Mouse (Mus musculus): Measurements from ENCODE around the gene Grip1. TPM values are rescaled to one million over a fixed set of nuclear protein-coding genes. Genes with fewer than 3 reads are reported as not detected.

Grip1 gene
- polyA plus RNA-seq, 1 experiment from 2014 or later, result 16.2 TPM

- Histone ChIP-seq H3K9me3 (ENCODE audit: control insufficient read depth, low read length) (no peaks in the 10 kb centered on the region), H3K27me3 (ENCODE audit: control insufficient read depth, insufficient read depth, low read length) (no peaks in the 10 kb centered on the region), H3K4me1 (ENCODE audit: control insufficient read depth, insufficient read depth, low read length) (no peaks in the 10 kb centered on the region), H3K4me3 (ENCODE audit: low read depth, low read length) (no peak overlapping the region), H3K36me3 (ENCODE audit: control insufficient read depth, insufficient read depth, low read length) (no peaks in the 10 kb centered on the region), H3K27ac (ENCODE audit: low read depth, low read length) (no peak overlapping the region), H3K9ac (ENCODE audit: low read length) (no peak overlapping the region), H3K4me2 (ENCODE audit: low read depth) (no peak overlapping the region)
- peak; percentile 37 for DNase-seq (ENCODE audit: low spot score)
- WGBS, result 73% methylated on average over 7 of the region's 7 CpGs
- no peak for ATAC-seq (ENCODE audit: insufficient read depth, low FRiP score, low TSS enrichment)
These were observed 104.8 kb downstream of the Grip1 start for GRCm38 (mm10) chr10:119558432-119558831.

GRCm38 (mm10) chr10:119564862-119565261 is 111.2 kb downstream of the Grip1 start:
- Histone ChIP-seq H3K4me2 (ENCODE audit: low read depth) (no peak overlapping the region), H3K4me1 (ENCODE audit: control insufficient read depth, insufficient read depth, low read length) (no peaks in the 10 kb centered on the region), H3K36me3 (ENCODE audit: control insufficient read depth, insufficient read depth, low read length) (no peaks in the 10 kb centered on the region; the same call in 1 of the 2 replicates), H3K27me3 (ENCODE audit: control insufficient read depth, insufficient read depth, low read length) (no peaks in the 10 kb centered on the region), H3K9ac (ENCODE audit: low read length) (no peak overlapping the region), H3K9me3 (ENCODE audit: control insufficient read depth, low read length) (no peaks in the 10 kb centered on the region), H3K4me3 (ENCODE audit: low read depth, low read length) (no peak overlapping the region), H3K27ac (ENCODE audit: low read depth, low read length) (no peak overlapping the region)
- DNase-seq (ENCODE audit: low spot score) (no peak), ATAC-seq (ENCODE audit: insufficient read depth, low FRiP score, low TSS enrichment) (no peak)
- WGBS, result 96% methylated on average over 7 of the region's 7 CpGs

GRCm38 (mm10) chr10:119573134-119573533 is 119.5 kb downstream of the Grip1 start:
- ATAC-seq (ENCODE audit: insufficient read depth, low FRiP score, low TSS enrichment), result no peak
- H3K4me3 ChIP-seq (ENCODE audit: low read depth, low read length), result no peak overlapping the region
- WGBS, result 91% methylated on average over 9 of the region's 9 CpGs

GRCm38 (mm10) chr10:119575780-119576179 is 122.2 kb downstream of the Grip1 start:
- Histone ChIP-seq H3K27me3 (ENCODE audit: control insufficient read depth, insufficient read depth, low read length) (no peaks in the 10 kb centered on the region), H3K27ac (ENCODE audit: low read depth, low read length) (no peak overlapping the region), H3K36me3 (ENCODE audit: control insufficient read depth, insufficient read depth, low read length) (no peaks in the 10 kb centered on the region), H3K4me1 (ENCODE audit: control insufficient read depth, insufficient read depth, low read length) (no peaks in the 10 kb centered on the region), H3K4me2 (ENCODE audit: low read depth) (no peak overlapping the region), H3K9ac (ENCODE audit: low read length) (no peak overlapping the region), H3K4me3 (ENCODE audit: low read depth, low read length) (no peak overlapping the region), H3K9me3 (ENCODE audit: control insufficient read depth, low read length) (no peaks in the 10 kb centered on the region)
- DNase-seq (ENCODE audit: low spot score) (no peak), ATAC-seq (ENCODE audit: insufficient read depth, low FRiP score, low TSS enrichment) (no peak)
- 74% methylated on average over 1 of the region's 1 CpGs for WGBS

More at GRCm38 (mm10) chr10:119573134-119573533, 119.5 kb downstream of the Grip1 start:
- H3K36me3 ChIP-seq (ENCODE audit: control insufficient read depth, insufficient read depth, low read length), result no peaks in the 10 kb centered on the region
- no peak for DNase-seq (ENCODE audit: low spot score)
- no peaks in the 10 kb centered on the region for H3K4me1 ChIP-seq (ENCODE audit: control insufficient read depth, insufficient read depth, low read length)
- H3K27me3 ChIP-seq (ENCODE audit: control insufficient read depth, insufficient read depth, low read length), result no peaks in the 10 kb centered on the region
- H3K4me2 ChIP-seq (ENCODE audit: low read depth), result no peak overlapping the region
- no peak overlapping the region for H3K27ac ChIP-seq (ENCODE audit: low read depth, low read length)
- no peaks in the 10 kb centered on the region for H3K9me3 ChIP-seq (ENCODE audit: control insufficient read depth, low read length)
- no peak overlapping the region for H3K9ac ChIP-seq (ENCODE audit: low read length)

GRCm38 (mm10) chr10:119580024-119580423 is 126.4 kb downstream of the Grip1 start:
- Histone ChIP-seq H3K9me3 (ENCODE audit: control insufficient read depth, low read length) (no peaks in the 10 kb centered on the region), H3K4me1 (ENCODE audit: control insufficient read depth, insufficient read depth, low read length) (peaks cover 2% of the 10 kb centered on the region; the same call in 1 of the 2 replicates), H3K4me3 (ENCODE audit: low read depth, low read length) (no peak overlapping the region), H3K4me2 (ENCODE audit: low read depth) (no peak overlapping the region), H3K36me3 (ENCODE audit: control insufficient read depth, insufficient read depth, low read length) (no peaks in the 10 kb centered on the region), H3K27me3 (ENCODE audit: control insufficient read depth, insufficient read depth, low read length) (no peaks in the 10 kb centered on the region), H3K27ac (ENCODE audit: low read depth, low read length) (no peak overlapping the region), H3K9ac (ENCODE audit: low read length) (no peak overlapping the region)
- ATAC-seq (ENCODE audit: insufficient read depth, low FRiP score, low TSS enrichment), result no peak
- no peak for DNase-seq (ENCODE audit: low spot score)
- WGBS, result 84% methylated on average over 4 of the region's 4 CpGs

- Histone ChIP-seq H3K4me3 (ENCODE audit: low read depth, low read length) (no peak overlapping the region), H3K27ac (ENCODE audit: low read depth, low read length) (no peak overlapping the region), H3K27me3 (ENCODE audit: control insufficient read depth, insufficient read depth, low read length) (no peaks in the 10 kb centered on the region), H3K9ac (ENCODE audit: low read length) (no peak overlapping the region), H3K36me3 (ENCODE audit: control insufficient read depth, insufficient read depth, low read length) (no peaks in the 10 kb centered on the region), H3K4me2 (ENCODE audit: low read depth) (no peak overlapping the region), H3K4me1 (ENCODE audit: control insufficient read depth, insufficient read depth, low read length) (peaks cover 2% of the 10 kb centered on the region; the same call in 1 of the 2 replicates), H3K9me3 (ENCODE audit: control insufficient read depth, low read length) (no peaks in the 10 kb centered on the region)
- 68% methylated on average over 6 of the region's 6 CpGs for WGBS
- ATAC-seq (ENCODE audit: insufficient read depth, low FRiP score, low TSS enrichment), result no peak
- DNase-seq (ENCODE audit: low spot score), result peak; percentile 21
These were observed 131.0 kb downstream of the Grip1 start for GRCm38 (mm10) chr10:119584666-119585065.

- H3K4me3 ChIP-seq (ENCODE audit: low read depth, low read length), result no peak overlapping the region
- 72% methylated on average over 3 of the region's 3 CpGs for WGBS
- H3K4me1 ChIP-seq (ENCODE audit: control insufficient read depth, insufficient read depth, low read length), result peaks cover 2% of the 10 kb centered on the region; the same call in 1 of the 2 replicates
- H3K27ac ChIP-seq (ENCODE audit: low read depth, low read length), result no peak overlapping the region
- no peaks in the 10 kb centered on the region for H3K9me3 ChIP-seq (ENCODE audit: control insufficient read depth, low read length)
- H3K4me2 ChIP-seq (ENCODE audit: low read depth), result no peak overlapping the region
- no peaks in the 10 kb centered on the region for H3K36me3 ChIP-seq (ENCODE audit: control insufficient read depth, insufficient read depth, low read length)
- H3K27me3 ChIP-seq (ENCODE audit: control insufficient read depth, insufficient read depth, low read length), result no peaks in the 10 kb centered on the region
- no peak for ATAC-seq (ENCODE audit: insufficient read depth, low FRiP score, low TSS enrichment)
- no peak for DNase-seq (ENCODE audit: low spot score)
- no peak overlapping the region for H3K9ac ChIP-seq (ENCODE audit: low read length)
These were observed 133.3 kb downstream of the Grip1 start for GRCm38 (mm10) chr10:119586976-119587375.

- Histone ChIP-seq H3K27me3 (ENCODE audit: control insufficient read depth, insufficient read depth, low read length) (no peaks in the 10 kb centered on the region), H3K27ac (ENCODE audit: low read depth, low read length) (no peak overlapping the region), H3K4me3 (ENCODE audit: low read depth, low read length) (no peak overlapping the region), H3K4me2 (ENCODE audit: low read depth) (no peak overlapping the region), H3K9ac (ENCODE audit: low read length) (no peak overlapping the region), H3K9me3 (ENCODE audit: control insufficient read depth, low read length) (no peaks in the 10 kb centered on the region), H3K4me1 (ENCODE audit: control insufficient read depth, insufficient read depth, low read length) (no peaks in the 10 kb centered on the region), H3K36me3 (ENCODE audit: control insufficient read depth, insufficient read depth, low read length) (no peaks in the 10 kb centered on the region)
- ATAC-seq (ENCODE audit: insufficient read depth, low FRiP score, low TSS enrichment), result no peak
- no peak for DNase-seq (ENCODE audit: low spot score)
- WGBS, result 83% methylated on average over 5 of the region's 5 CpGs
These were observed 143.2 kb downstream of the Grip1 start for GRCm38 (mm10) chr10:119596822-119597221.

GRCm38 (mm10) chr10:119607501-119607900 is 153.9 kb downstream of the Grip1 start:
- no peak overlapping the region for H3K9ac ChIP-seq (ENCODE audit: low read length)
- H3K4me2 ChIP-seq (ENCODE audit: low read depth), result no peak overlapping the region
- 91% methylated on average over 6 of the region's 6 CpGs for WGBS
- H3K27ac ChIP-seq (ENCODE audit: low read depth, low read length), result no peak overlapping the region
- DNase-seq (ENCODE audit: low spot score), result no peak
- no peak overlapping the region for H3K4me3 ChIP-seq (ENCODE audit: low read depth, low read length)
- no peaks in the 10 kb centered on the region for H3K27me3 ChIP-seq (ENCODE audit: control insufficient read depth, insufficient read depth, low read length)
- H3K4me1 ChIP-seq (ENCODE audit: control insufficient read depth, insufficient read depth, low read length), result no peaks in the 10 kb centered on the region
- no peaks in the 10 kb centered on the region for H3K36me3 ChIP-seq (ENCODE audit: control insufficient read depth, insufficient read depth, low read length)
- ATAC-seq (ENCODE audit: insufficient read depth, low FRiP score, low TSS enrichment), result no peak
- H3K9me3 ChIP-seq (ENCODE audit: control insufficient read depth, low read length), result no peaks in the 10 kb centered on the region

Measured in neural tube, embryonic 11.5 days (tissue).